Mouse (Mus musculus): ENCODE data around the gene Ctcf. TPM values are rescaled to one million over a fixed set of nuclear protein-coding genes. Genes with fewer than 3 reads are reported as not detected.

Gene Ctcf
- polyA plus RNA-seq (2014; fragmentation: Illumina TruSeq; extraction: RNeasy Lipid Tissue Mini Kit (QIAGEN cat#74804); ENCODE audit: low read depth, low replicate concordance): 80.5 TPM

GRCm38 (mm10) chr8:105636018-105636962, at the start of gene Ctcf:
Ctcf (plus strand) TSS chr8:105636568.

DNA sequence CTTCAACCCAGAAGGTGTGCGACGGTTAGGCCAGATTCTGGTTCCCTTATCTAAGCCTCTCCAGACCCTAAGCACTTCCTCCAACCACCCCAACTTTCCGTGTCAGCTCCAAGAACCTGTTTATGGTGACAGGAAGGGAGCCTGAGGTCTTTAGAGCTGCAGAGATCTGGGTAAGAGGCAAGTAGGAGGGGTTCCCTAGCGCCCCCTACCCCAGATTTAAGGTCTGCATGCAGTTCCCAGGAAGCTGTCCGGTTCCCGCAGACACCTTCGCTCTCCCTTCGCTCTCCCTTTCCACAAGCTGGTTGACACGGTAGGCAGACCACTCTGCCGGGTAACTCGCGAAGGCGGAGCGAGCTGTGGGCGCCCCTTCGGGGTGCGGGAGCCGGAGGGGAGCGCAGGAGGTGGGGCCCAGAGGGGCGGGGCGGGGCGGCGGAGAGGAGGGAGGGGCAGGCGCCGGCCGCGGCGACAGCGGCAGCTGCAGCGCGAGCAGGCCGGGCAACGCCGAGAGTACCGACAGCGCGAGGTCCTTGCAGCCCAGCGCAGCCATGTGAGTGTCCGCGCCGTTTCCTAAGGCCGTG, 31.5 kb upstream of the Ctcf start, which contains the start of gene Ripor1:
Ripor1 (plus strand) TSS at position 452 of the 578 bp plus-strand sequence.

GRCm38 (mm10) chr8:105636963-105637510, 669 bp downstream of the Ctcf start, which contains the start of gene Agrp:
Agrp (minus strand) TSS chr8:105637393.

DNA sequence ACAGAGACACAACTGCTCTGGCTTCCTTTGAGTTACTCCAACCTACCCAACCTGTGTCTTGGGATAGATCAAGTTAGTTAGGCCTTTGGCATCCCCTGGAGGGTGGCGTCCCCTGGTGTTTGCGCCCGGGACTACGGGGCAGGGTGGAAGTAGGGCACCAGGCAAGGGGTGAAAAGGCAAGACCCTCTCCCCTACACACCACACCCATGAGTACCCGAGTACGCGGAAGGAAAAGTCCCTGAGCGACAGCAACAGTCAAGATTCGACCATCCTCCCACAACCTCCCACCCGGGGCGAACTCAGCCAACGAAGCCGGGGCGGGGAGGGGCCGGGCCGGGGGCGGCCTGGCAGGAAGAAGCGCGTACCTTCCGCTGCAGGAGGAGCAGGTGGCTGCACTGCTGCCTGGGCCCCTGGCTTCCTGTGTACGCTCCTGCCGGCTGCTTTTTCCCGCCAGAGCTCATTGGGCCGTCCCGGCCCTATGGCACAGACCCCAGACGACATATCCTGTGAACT, 49.5 kb downstream of the Ctcf start, which contains the start of gene Carmil2:
Carmil2 (plus strand) TSS at position 479 of the 513 bp plus-strand sequence.

GRCm38 (mm10) chr8:105700966-105701824, 64.8 kb downstream of the Ctcf start, which contains the start of the genes Acd and Pard6a:
Acd (minus strand) TSS chr8:105701102.
Pard6a (plus strand) TSS chr8:105701148.

GRCm38 (mm10) chr8:105707498-105708403, 71.4 kb downstream of the Ctcf start, which contains the start of the genes 4933405L10Rik and Enkd1:
4933405L10Rik (plus strand) TSS chr8:105707655.
Enkd1 (minus strand) TSS chr8:105708210.

Other genes with a start within 250 kb of the Ctcf start
- gene Kctd19, start 223.1 kb upstream of the Ctcf start, polyA plus RNA-seq (2014; fragmentation: Illumina TruSeq; extraction: RNeasy Lipid Tissue Mini Kit (QIAGEN cat#74804); ENCODE audit: low read depth, low replicate concordance): not detected
- gene Lrrc36, start 223.0 kb upstream of the Ctcf start, polyA plus RNA-seq (2014; fragmentation: Illumina TruSeq; extraction: RNeasy Lipid Tissue Mini Kit (QIAGEN cat#74804); ENCODE audit: low read depth, low replicate concordance): 1.2 TPM
- gene Tppp3, start 165.0 kb upstream of the Ctcf start, polyA plus RNA-seq (2014; fragmentation: Illumina TruSeq; extraction: RNeasy Lipid Tissue Mini Kit (QIAGEN cat#74804); ENCODE audit: low read depth, low replicate concordance): not detected
- gene Zdhhc1, start 139.7 kb upstream of the Ctcf start, polyA plus RNA-seq (2014; fragmentation: Illumina TruSeq; extraction: RNeasy Lipid Tissue Mini Kit (QIAGEN cat#74804); ENCODE audit: low read depth, low replicate concordance): 1.7 TPM
- gene Hsd11b2, start 117.8 kb upstream of the Ctcf start, polyA plus RNA-seq (2014; fragmentation: Illumina TruSeq; extraction: RNeasy Lipid Tissue Mini Kit (QIAGEN cat#74804); ENCODE audit: low read depth, low replicate concordance): not detected
- gene Atp6v0d1, start 70.5 kb upstream of the Ctcf start, polyA plus RNA-seq (2014; fragmentation: Illumina TruSeq; extraction: RNeasy Lipid Tissue Mini Kit (QIAGEN cat#74804); ENCODE audit: low read depth, low replicate concordance): 22.7 TPM
- gene Ripor1, start 31.3 kb upstream of the Ctcf start, polyA plus RNA-seq (2014; fragmentation: Illumina TruSeq; extraction: RNeasy Lipid Tissue Mini Kit (QIAGEN cat#74804); ENCODE audit: low read depth, low replicate concordance): 1.2 TPM
- not detected for gene Agrp, start 825 bp downstream of the Ctcf start, polyA plus RNA-seq (2014; fragmentation: Illumina TruSeq; extraction: RNeasy Lipid Tissue Mini Kit (QIAGEN cat#74804); ENCODE audit: low read depth, low replicate concordance)
- gene Carmil2, start 49.7 kb downstream of the Ctcf start, polyA plus RNA-seq (2014; fragmentation: Illumina TruSeq; extraction: RNeasy Lipid Tissue Mini Kit (QIAGEN cat#74804); ENCODE audit: low read depth, low replicate concordance): not detected
- 0.70 TPM for gene Acd, start 64.5 kb downstream of the Ctcf start, polyA plus RNA-seq (2014; fragmentation: Illumina TruSeq; extraction: RNeasy Lipid Tissue Mini Kit (QIAGEN cat#74804); ENCODE audit: low read depth, low replicate concordance)
- not detected for gene Pard6a, start 64.6 kb downstream of the Ctcf start, polyA plus RNA-seq (2014; fragmentation: Illumina TruSeq; extraction: RNeasy Lipid Tissue Mini Kit (QIAGEN cat#74804); ENCODE audit: low read depth, low replicate concordance)
- gene 4933405L10Rik, start 71.1 kb downstream of the Ctcf start, polyA plus RNA-seq (2014; fragmentation: Illumina TruSeq; extraction: RNeasy Lipid Tissue Mini Kit (QIAGEN cat#74804); ENCODE audit: low read depth, low replicate concordance): not detected
- 0.52 TPM for gene Enkd1, start 71.6 kb downstream of the Ctcf start, polyA plus RNA-seq (2014; fragmentation: Illumina TruSeq; extraction: RNeasy Lipid Tissue Mini Kit (QIAGEN cat#74804); ENCODE audit: low read depth, low replicate concordance)
- gene Gfod2, start 122.1 kb downstream of the Ctcf start, polyA plus RNA-seq (2014; fragmentation: Illumina TruSeq; extraction: RNeasy Lipid Tissue Mini Kit (QIAGEN cat#74804); ENCODE audit: low read depth, low replicate concordance): 0.52 TPM
- 6.5 TPM for gene Ranbp10, start 190.8 kb downstream of the Ctcf start, polyA plus RNA-seq (2014; fragmentation: Illumina TruSeq; extraction: RNeasy Lipid Tissue Mini Kit (QIAGEN cat#74804); ENCODE audit: low read depth, low replicate concordance)
- not detected for gene Tsnaxip1, start 191.2 kb downstream of the Ctcf start, polyA plus RNA-seq (2014; fragmentation: Illumina TruSeq; extraction: RNeasy Lipid Tissue Mini Kit (QIAGEN cat#74804); ENCODE audit: low read depth, low replicate concordance)
- 0.99 TPM for gene Cenpt, start 216.7 kb downstream of the Ctcf start, polyA plus RNA-seq (2014; fragmentation: Illumina TruSeq; extraction: RNeasy Lipid Tissue Mini Kit (QIAGEN cat#74804); ENCODE audit: low read depth, low replicate concordance)
- 11.8 TPM for gene Thap11, start 218.6 kb downstream of the Ctcf start, polyA plus RNA-seq (2014; fragmentation: Illumina TruSeq; extraction: RNeasy Lipid Tissue Mini Kit (QIAGEN cat#74804); ENCODE audit: low read depth, low replicate concordance)
- gene Nutf2, start 224.0 kb downstream of the Ctcf start, polyA plus RNA-seq (2014; fragmentation: Illumina TruSeq; extraction: RNeasy Lipid Tissue Mini Kit (QIAGEN cat#74804); ENCODE audit: low read depth, low replicate concordance): 80.1 TPM
- gene Edc4, start 244.3 kb downstream of the Ctcf start, polyA plus RNA-seq (2014; fragmentation: Illumina TruSeq; extraction: RNeasy Lipid Tissue Mini Kit (QIAGEN cat#74804); ENCODE audit: low read depth, low replicate concordance): 2.9 TPM

All from adrenal gland, adult 10 weeks (tissue).